Mouse (Mus musculus) embryonic facial prominence, embryonic 11.5 days (tissue): ENCODE measurements around the gene Mapk12. TPM values are rescaled to one million over a fixed set of nuclear protein-coding genes. Genes with fewer than 3 reads are reported as not detected.

Experiments
- ATAC-seq: fragments of 200-750 bp; cut with Nextera tagmentation; replicated peaks from 2 replicates; pipeline ENCODE4 v1.8.0; 2017; ENCODE audit warnings: low read depth; ENCODE audit not compliant: insufficient number of reproducible peaks, low FRiP score, low TSS enrichment
- DNase-seq: peaks from one replicate; pipeline ENCODE4 v3.0.0-alpha.2; 2015; ENCODE audit warnings: low spot score
- H3K27ac ChIP-seq: fragments of 300-500 bp; sonication (generic); replicated peaks from 2 replicates; pipeline ENCODE4 v1.5.1; 2014; ENCODE audit warnings: mild to moderate bottlenecking, low read depth, low read length, control low read depth
- H3K27me3 ChIP-seq: fragments of 300-500 bp; sonication (generic); 2 replicates; pipeline ENCODE4 v1.6.1; 2014; ENCODE audit warnings: mild to moderate bottlenecking, low read length, moderate library complexity, mixed read lengths; ENCODE audit not compliant: control insufficient read depth, insufficient read depth
- H3K36me3 ChIP-seq: fragments of 300-500 bp; sonication (generic); replicated peaks from 2 replicates; pipeline ENCODE4 v1.6.1; 2014; ENCODE audit warnings: low read depth, mild to moderate bottlenecking, low read length, moderate library complexity, mixed read lengths; ENCODE audit not compliant: control insufficient read depth, insufficient read depth
- H3K4me1 ChIP-seq: fragments of 300-500 bp; sonication (generic); 2 replicates; pipeline ENCODE4 v1.6.1; 2014; ENCODE audit warnings: low read length, mixed read lengths; ENCODE audit not compliant: control insufficient read depth, insufficient read depth
- H3K4me2 ChIP-seq: fragments of 300-500 bp; sonication (generic); 2 replicates; pipeline ENCODE4 v1.6.1; 2014; ENCODE audit warnings: low read depth, mild to moderate bottlenecking, control low read depth, low read length, moderate library complexity
- H3K4me3 ChIP-seq: fragments of 300-500 bp; sonication (generic); 2 replicates; pipeline ENCODE4 v1.5.1; 2014; ENCODE audit warnings: low read depth, low read length, control low read depth
- H3K9ac ChIP-seq: fragments of 300-500 bp; sonication (generic); replicated peaks from 2 replicates; pipeline ENCODE4 v1.6.1; 2014; ENCODE audit warnings: mild to moderate bottlenecking, control low read depth, low read length
- H3K9me3 ChIP-seq: fragments of 300-500 bp; sonication (generic); replicated peaks from 2 replicates; pipeline ENCODE4 v1.6.1; 2016; ENCODE audit warnings: mild to moderate bottlenecking, low read length, inconsistent platforms, mixed read lengths; ENCODE audit not compliant: control insufficient read depth
- WGBS: fragments of 180-500 bp; shearing (Covaris S2); extraction: QIAGEN DNeasy Blood & Tissue Kit; methylation state at CpG from one replicate; pipeline ENCODE4 v1.1.7; 2014; 5-methylcytosine and 5-hydroxymethylcytosine counted together
- polyA plus RNA-seq: library from polyadenylated mRNA; unstranded; fragments of >200 nt; fragmentation: Nextera tagmentation; extraction: Ambion mirVana; gene quantifications from 2 replicates; pipeline ENCODE4 v1.2.1, GENCODE M21; 2014

Mapk12 gene
- polyA plus RNA-seq, 1 experiment from 2014 or later = 10.1 TPM

GRCm38 (mm10) chr15:89168922-89169321 lies 28.4 kb upstream of the Mapk12 start:
- Histone ChIP-seq H3K9me3 (no peaks in the 10 kb centered on the region), H3K27ac (no peak overlapping the region), H3K4me2 (no peak overlapping the region), H3K4me1 (peaks cover 15% of the 10 kb centered on the region), H3K4me3 (no peak overlapping the region), H3K36me3 (peaks cover 29% of the 10 kb centered on the region), H3K27me3 (no peaks in the 10 kb centered on the region), H3K9ac (no peak overlapping the region; the same call in 1 of the 2 replicates)
- WGBS = 54% methylated on average over 10 of the region's 10 CpGs
- no peak for DNase-seq
- ATAC-seq = no peak

- WGBS = 94% methylated on average over 12 of the region's 12 CpGs
- Histone ChIP-seq H3K27ac (no peak overlapping the region), H3K4me1 (peaks cover 11% of the 10 kb centered on the region; the same call in 1 of the 2 replicates)
Observed at GRCm38 (mm10) chr15:89165478-89165877, 25.0 kb upstream of the Mapk12 start.

GRCm38 (mm10) chr15:89161397-89161796 lies 20.9 kb upstream of the Mapk12 start:
- H3K4me2 ChIP-seq = no peak overlapping the region
- no peak overlapping the region for H3K27ac ChIP-seq
- H3K4me1 ChIP-seq = no peaks in the 10 kb centered on the region
- H3K9me3 ChIP-seq = no peaks in the 10 kb centered on the region
- peaks cover 61% of the 10 kb centered on the region for H3K36me3 ChIP-seq
- no peaks in the 10 kb centered on the region for H3K27me3 ChIP-seq
- DNase-seq (no peak), ATAC-seq (no peak)
- H3K4me3 ChIP-seq = no peak overlapping the region
- H3K9ac ChIP-seq = no peak overlapping the region
- 82% methylated on average over 9 of the region's 9 CpGs for WGBS

More at GRCm38 (mm10) chr15:89165478-89165877, 25.0 kb upstream of the Mapk12 start:
- no peak overlapping the region for H3K4me2 ChIP-seq
- no peaks in the 10 kb centered on the region for H3K9me3 ChIP-seq
- DNase-seq (no peak), ATAC-seq (no peak)
- no peak overlapping the region for H3K4me3 ChIP-seq
- H3K27me3 ChIP-seq = no peaks in the 10 kb centered on the region
- H3K9ac ChIP-seq = no peak overlapping the region
- peaks cover 45% of the 10 kb centered on the region for H3K36me3 ChIP-seq

GRCm38 (mm10) chr15:89158516-89158915 lies 18.0 kb upstream of the Mapk12 start:
- peaks cover 60% of the 10 kb centered on the region for H3K36me3 ChIP-seq
- no peak overlapping the region for H3K9ac ChIP-seq
- DNase-seq (no peak), ATAC-seq (no peak; the same call in 1 of the 2 replicates)
- no peaks in the 10 kb centered on the region for H3K9me3 ChIP-seq
- H3K4me2 ChIP-seq = no peak overlapping the region
- WGBS = 94% methylated on average over 16 of the region's 16 CpGs
- no peak overlapping the region for H3K4me3 ChIP-seq
- H3K4me1 ChIP-seq = no peaks in the 10 kb centered on the region
- H3K27me3 ChIP-seq = no peaks in the 10 kb centered on the region
- no peak overlapping the region for H3K27ac ChIP-seq

- DNase-seq = peak; percentile 86
- no peaks in the 10 kb centered on the region for H3K27me3 ChIP-seq
- no peak overlapping the region for H3K9ac ChIP-seq
- WGBS = 69% methylated on average over 7 of the region's 7 CpGs
- peaks cover 60% of the 10 kb centered on the region for H3K36me3 ChIP-seq
- no peaks in the 10 kb centered on the region for H3K4me1 ChIP-seq
- H3K9me3 ChIP-seq = no peaks in the 10 kb centered on the region
- no peak for ATAC-seq
- no peak overlapping the region for H3K27ac ChIP-seq
- H3K4me3 ChIP-seq = no peak overlapping the region
- no peak overlapping the region for H3K4me2 ChIP-seq
Observed at GRCm38 (mm10) chr15:89157954-89158353, 17.5 kb upstream of the Mapk12 start.

GRCm38 (mm10) chr15:89152312-89152711 lies 11.8 kb upstream of the Mapk12 start:
- Histone ChIP-seq H3K36me3 (peaks cover 25% of the 10 kb centered on the region), H3K4me1 (no peaks in the 10 kb centered on the region; the same call in 1 of the 2 replicates), H3K9me3 (no peaks in the 10 kb centered on the region), H3K9ac (no peak overlapping the region), H3K27ac (no peak overlapping the region), H3K27me3 (peaks cover 16% of the 10 kb centered on the region), H3K4me2 (no peak overlapping the region), H3K4me3 (no peak overlapping the region)
- no peak for ATAC-seq
- DNase-seq = peak; percentile 36

- no peak overlapping the region for H3K27ac ChIP-seq
- no peak overlapping the region; the same call in 1 of the 2 replicates for H3K9ac ChIP-seq
- peak overlapping the region; percentile 95 for H3K4me2 ChIP-seq
- H3K4me3 ChIP-seq = peak overlapping the region; percentile 70
- no peaks in the 10 kb centered on the region for H3K9me3 ChIP-seq
- DNase-seq (peak; percentile 80), ATAC-seq (no peak; the same call in 1 of the 2 replicates)
- 2% methylated on average over 13 of the region's 13 CpGs for WGBS
- H3K27me3 ChIP-seq = peaks cover 28% of the 10 kb centered on the region
- peaks cover 7% of the 10 kb centered on the region for H3K36me3 ChIP-seq
- H3K4me1 ChIP-seq = no peaks in the 10 kb centered on the region; the same call in none of the 2 replicates
Observed at GRCm38 (mm10) chr15:89150041-89150390, 9.5 kb upstream of the Mapk12 start.

- DNase-seq = peak; percentile 56
- WGBS = under 1% methylated on average over 46 of the region's 61 CpGs
Observed at GRCm38 (mm10) chr15:89149271-89150040, 9.0 kb upstream of the Mapk12 start, which contains the start of gene Mapk11. TSS of gene Mapk11 (minus strand) at chr15:89149628.

More at GRCm38 (mm10) chr15:89149271-89150040, 9.0 kb upstream of the Mapk12 start, which contains the start of gene Mapk11:
- H3K4me3 ChIP-seq = peak within 1 kb of the TSS; percentile 70
- peak within 1 kb of the TSS; percentile 59 for H3K27ac ChIP-seq
- H3K4me2 ChIP-seq = peak within 1 kb of the TSS; percentile 95
- H3K36me3 ChIP-seq = peaks cover 5% of the 10 kb centered on the region
- ATAC-seq = peak; percentile 54
- peaks cover 28% of the 10 kb centered on the region for H3K27me3 ChIP-seq
- no peaks in the 10 kb centered on the region; the same call in none of the 2 replicates for H3K4me1 ChIP-seq
- H3K9me3 ChIP-seq = no peaks in the 10 kb centered on the region
- peak within 1 kb of the TSS; percentile 79 for H3K9ac ChIP-seq
